Mouse (Mus musculus) thymus, postnatal 10 days (tissue): ENCODE measurements around the gene Alg12.
A peak's percentile ranks its signal among the peaks of the same experiment; 100 is the strongest.

Source experiments
- DNase-seq, 2 experiments: peaks; one replicate each; pipeline ENCODE4 v3.0.0; 2021; ENCODE audit warnings: low spot score in 2 of 2

The Alg12 gene

DNA sequence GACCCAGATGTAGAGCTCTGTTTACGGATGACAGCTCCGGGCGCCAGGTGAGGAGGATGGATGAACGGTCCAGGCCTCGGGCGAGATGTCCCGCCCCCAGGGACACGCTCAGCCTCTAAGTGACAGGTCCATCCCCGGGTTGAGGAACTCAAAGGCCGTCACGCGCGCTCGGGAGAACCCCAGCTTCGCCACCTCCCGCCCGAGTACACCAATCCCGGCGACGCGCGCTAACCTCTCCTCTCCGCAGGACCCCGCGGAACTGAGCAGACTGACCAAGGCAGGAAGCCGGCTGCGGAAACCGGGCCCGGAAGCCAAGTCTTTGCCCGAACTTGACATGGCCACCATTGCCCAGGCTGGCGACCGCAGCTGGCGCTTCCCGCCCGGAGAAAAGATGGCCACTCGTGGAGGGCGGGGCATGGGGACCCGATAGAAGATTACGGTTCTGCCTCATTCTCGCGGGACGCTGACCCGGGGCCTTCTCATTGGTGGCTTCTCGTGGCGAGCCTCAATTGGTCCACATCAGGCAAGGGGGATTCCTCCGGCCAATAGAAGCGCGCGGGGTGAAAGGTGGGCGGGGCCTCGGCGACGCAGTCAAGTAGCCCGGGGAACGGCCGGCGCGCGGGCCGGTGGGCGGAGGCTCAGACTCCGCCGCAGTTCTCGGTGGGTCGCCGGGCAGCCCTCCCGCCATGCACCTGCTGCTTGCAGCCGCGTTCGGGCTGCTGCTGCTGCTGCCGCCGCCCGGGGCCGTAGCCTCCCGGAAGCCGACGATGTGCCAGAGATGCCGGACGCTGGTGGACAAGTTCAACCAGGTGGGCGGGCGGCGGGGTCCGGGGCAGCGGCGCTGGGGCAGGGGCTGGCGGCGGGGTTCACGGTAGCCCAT lies at the start of gene Alg12, which contains the start of gene Creld2:
TSS of gene Alg12 (minus strand) at position 293 of the 880 bp plus-strand sequence.
TSS of gene Creld2 (plus strand) at position 621 of the 880 bp plus-strand sequence.
- peak; percentile 97 to 100 for DNase-seq

DNA sequence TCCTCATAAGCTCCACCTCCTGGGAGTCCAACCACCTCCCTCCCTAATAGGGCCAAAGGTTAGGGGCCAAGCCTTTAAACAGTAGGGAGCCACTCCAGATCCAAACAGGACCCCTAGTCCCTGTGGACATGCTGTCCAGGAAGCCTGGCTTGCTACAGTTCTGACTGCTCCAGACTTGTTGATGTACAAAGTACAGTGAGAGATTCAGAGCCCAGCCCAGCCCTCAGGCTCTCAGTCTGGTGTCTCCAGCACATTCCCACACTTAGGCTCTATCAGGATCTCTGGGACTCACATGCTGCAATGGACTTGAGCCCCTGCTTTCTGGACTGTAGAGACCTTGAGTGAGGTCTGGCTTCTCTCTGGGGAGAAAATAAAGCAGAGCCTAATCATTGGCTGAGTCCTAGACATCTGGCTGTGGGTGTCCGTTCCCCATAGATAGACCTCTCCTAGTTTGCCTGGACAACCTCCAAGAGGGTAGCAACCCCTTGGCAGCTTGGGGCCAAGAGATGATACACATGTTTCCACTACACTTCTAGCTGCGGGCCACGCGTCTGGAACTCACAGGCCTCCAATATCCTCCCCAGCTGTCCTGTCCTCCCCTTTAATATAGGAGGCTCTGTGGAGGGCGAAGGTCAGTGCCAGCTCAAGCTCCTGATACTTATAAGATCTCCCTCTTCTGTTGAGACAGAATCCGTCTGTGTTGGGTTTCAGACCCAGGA lies 49.1 kb upstream of the Alg12 start:
- no peak for DNase-seq

DNA sequence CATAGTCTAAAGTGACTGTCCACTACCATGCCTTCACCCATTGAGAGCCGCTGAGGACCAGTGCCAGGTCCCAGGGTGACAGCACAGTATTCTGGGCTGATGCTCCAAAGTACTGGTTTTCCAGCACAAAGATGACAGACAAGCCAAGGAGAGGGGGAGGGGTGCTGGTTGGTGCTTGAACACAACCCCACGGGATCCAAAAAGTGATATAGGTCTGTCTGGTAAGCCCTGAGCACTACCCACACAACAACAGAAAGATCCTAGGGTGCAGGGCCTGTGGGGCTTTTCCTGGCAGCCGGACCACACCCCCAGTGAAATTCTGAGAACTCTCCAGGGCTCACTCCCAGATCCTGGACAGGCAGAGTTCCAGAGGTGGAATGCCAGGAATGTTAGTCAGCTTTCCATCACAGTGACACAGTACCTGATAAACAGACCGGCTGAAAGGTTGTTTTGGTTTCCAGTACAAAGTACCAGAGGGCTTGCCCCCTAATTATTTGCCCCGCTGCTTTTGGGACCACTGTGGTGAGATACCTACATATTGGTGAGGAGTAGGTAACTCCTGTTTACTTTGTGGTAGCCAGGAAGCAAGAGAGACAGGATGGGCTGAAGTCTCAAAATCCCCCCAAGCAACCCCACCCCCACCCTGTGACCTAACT lies 48.4 kb upstream of the Alg12 start:
- no peak for DNase-seq

DNA sequence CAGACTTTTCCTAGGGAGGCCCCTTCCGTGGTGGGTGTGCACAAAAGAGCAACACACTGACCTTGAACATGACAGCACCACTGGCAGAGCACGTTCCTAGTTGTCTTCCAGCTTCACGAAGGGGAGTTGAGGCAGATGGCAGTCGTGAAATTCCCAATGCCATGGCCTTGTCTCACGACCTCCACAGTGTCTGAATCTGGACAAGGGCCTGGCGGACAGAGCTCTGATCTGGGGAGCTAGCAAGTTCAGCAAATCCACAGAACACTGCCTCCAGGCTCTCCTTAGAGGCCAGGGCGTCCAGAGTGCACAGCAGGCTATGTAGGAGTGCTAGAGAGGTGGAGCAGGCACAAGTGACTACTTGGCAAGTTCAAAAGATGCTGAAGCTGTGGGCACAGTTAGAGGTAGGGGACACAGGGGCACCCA lies 47.8 kb upstream of the Alg12 start:
- no peak for DNase-seq

DNA sequence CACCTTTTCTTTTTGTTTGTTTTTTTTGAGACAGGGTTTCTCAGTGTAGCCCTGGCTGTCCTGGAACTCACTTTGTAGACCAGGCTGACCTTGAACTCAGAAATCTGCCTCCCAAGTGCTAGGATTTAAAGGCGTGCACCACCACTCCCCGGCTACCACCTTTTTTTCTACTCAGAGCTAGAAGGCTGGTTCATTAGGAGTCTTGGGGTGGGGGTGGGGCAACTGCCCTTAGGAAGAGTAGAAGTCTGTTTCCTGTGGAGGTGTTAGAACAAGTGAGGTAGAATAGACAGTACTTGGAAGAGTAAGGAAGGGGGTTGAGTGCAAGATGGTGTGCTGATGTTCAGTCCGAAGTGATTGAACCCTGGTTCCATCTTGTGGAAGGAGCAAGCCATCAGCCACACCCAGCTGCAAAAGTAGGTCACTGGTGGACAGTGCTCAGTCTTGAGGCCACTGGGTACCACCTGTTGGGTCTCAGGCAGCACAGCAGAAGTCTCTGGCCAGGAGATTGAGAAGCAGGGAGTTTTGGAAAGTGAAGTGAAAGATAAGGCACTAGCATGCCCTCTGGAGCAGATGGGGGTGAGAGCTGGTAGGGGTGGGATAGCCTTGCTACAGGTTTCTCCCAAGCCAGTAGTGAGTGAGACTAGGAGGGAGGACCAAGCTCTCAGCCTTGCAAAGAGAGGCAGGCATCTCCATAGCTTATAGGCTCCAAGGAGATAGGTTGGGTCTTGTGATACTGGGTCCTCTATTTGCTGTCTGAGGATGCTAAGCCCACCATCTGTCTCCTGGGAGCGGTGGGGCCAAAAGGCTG lies 47.0 kb upstream of the Alg12 start:
- DNase-seq: no peak

DNA sequence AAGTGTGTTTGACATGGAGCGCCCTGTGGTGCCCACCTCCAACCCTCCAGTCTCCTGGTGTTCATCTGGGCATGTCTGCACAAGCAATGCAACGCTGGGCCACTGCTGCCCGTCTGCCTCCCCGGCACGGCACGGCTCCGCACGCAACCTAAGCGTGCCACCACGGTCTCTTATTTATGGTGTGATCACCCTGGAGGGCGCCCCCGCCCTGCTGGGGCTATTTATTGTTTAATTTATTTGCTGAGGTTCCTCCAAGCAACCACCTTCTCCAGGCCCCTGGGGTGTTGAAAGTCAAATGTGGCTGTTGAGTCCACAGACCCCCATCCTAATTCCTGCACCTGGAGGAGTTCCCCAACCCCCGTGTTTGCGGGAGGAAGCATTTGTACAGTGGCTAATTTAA lies 45.9 kb upstream of the Alg12 start:
- no peak for DNase-seq

DNA sequence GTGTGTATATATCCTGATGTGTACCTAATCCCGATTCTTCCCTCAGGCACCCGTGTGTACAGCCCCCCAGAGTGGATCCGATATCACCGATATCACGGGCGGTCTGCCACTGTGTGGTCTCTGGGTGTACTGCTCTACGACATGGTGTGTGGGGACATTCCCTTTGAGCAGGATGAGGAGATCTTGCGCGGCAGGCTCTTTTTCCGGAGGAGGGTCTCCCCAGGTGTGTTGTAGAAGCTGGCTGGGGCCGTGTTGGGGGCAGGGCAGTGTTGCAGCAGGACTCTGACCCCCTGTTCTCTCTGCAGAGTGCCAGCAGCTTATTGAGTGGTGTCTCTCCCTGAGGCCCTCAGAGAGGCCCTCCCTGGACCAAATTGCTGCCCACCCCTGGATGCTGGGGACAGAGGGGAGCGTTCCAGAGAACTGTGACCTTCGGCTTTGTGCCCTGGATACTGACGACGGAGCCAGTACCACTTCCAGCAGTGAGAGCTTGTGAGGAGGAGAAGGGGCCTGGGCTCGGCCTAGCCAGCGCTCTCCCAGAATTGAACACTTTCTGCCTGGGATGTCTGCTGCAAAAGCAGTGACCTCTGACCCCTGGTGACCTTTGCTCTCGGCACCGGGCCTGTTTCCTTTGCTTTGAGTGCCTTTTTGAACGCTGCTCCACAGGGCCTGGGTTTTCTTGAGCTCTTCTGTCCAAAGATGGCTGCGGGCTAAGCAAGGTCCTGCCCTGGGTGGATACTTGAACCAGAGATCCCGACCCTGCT lies 45.3 kb upstream of the Alg12 start:
- peak in 1 of 2 experiments; percentile 15 for DNase-seq

DNA sequence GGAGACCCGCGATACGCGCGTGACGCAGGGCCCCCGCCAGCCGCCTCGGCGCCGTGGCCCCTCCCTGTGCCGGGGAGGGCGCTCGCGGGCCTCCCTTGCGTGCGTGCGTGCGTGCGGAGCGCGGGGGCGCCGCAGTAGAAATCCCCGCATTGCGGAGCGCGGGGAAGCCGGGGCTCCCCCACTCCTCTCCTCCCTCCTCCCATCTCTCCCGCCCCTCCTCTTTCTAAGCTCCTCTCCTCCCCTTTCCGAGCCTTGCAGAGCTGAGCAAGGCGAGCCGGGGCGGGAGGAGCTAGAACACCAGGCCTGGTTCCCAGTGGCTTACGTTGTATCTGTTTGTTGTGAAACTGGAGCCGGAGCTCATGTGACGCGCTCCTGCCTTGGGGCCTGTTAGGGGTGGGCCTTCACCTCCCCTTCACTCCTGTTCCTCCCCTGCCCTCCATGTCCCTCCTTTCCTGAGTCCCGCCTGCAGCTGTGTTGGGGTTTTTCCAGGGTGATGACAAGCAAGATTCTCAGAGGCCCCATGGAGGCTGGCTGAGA lies 44.6 kb upstream of the Alg12 start:
- peak; percentile 64 to 68 for DNase-seq

DNA sequence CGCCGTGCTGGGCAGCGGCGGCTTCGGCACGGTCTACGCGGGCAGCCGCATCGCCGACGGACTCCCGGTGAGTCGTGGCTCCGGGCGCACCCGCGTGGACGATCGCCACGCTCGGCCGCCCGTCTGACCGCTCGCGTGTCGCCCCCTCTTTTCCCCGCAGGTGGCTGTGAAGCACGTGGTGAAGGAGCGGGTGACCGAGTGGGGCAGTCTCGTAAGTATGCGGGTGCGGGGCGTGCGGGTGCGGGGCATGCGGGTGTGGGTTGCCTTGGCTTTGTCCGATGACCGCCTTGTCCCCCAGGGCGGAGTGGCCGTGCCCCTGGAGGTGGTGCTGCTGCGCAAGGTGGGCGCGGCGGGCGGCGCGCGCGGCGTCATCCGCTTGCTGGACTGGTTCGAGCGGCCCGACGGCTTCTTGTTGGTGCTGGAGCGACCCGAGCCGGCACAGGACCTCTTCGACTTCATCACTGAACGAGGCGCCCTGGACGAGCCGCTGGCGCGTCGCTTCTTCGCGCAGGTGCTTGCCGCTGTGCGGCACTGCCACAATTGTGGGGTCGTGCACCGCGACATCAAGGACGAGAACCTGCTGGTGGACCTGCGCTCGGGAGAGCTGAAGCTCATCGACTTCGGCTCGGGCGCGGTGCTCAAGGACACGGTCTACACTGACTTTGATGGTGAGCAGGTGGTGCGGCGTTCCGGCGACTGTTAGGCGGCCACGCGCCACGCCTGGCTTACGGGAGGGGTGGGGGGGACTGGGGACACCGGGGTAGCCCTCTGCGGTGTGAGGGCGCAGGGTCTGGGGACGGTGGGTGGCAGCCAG lies 44.0 kb upstream of the Alg12 start:
- DNase-seq: peak; percentile 37 to 48

DNA sequence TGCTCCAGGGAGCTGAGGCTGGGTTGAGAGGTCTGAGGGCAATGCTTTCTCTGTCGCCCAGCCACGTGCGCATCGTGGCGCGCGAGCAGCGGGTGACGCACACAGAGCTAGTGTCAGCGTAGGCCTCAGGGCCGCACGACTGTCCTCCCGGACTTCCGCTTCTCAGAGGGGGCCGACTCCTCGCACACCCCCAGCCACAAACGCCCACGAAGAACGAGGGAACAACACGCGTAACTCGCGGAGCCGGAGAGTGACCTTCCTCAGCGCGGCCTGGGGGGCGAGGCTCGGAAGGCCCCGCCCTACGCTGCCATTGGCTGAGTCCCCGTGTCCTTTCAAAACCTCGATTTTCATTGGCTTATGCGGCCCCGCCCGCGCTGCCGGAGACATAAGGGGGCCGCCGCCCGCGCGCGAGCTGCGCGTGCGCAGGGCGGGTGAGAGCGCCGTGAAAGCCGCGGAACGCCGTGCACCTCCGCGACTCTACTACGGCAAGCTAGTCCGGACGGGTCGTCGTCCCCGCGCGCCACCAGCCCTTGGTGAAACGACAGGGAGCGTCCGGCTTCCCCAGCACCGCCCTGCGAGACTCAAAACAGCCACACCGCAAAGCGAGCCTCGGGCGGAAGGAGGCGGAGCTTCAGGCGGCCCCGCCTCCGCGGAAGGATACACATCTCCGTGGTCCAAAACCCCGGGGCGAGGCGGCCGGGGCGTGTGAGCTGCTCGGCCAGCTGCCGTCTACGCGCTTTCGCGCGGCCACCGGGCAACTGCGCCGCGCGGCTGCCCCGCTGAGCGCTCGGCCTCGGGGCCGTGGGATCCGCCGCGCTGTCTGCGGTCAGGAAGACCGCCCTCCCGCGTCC lies 42.9 kb upstream of the Alg12 start, which contains the start of gene Pim3:
TSS of gene Pim3 (plus strand) at position 415 of the 851 bp plus-strand sequence.
- DNase-seq: peak; percentile 91 to 95

DNA sequence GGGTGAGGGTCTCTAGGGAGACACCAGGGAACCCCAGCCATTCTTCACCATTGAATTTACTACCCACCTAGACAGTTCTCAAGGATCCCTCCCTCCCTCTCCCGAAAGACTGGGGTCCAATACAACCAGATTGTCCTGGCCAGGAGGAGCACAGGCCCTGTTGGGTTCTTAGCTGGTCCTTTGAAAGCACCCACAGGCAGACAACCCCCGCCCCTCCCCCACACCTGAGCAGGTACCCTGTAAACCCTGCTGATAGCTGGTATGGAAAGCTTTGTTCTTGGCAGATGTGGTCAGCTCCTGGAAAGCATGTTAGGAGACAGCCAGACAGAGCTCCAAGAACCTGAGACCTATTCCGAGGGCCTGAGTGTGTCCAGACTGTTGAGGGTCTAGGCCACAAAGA lies 41.7 kb upstream of the Alg12 start:
- DNase-seq: peak in 1 of 2 experiments; percentile 19

DNA sequence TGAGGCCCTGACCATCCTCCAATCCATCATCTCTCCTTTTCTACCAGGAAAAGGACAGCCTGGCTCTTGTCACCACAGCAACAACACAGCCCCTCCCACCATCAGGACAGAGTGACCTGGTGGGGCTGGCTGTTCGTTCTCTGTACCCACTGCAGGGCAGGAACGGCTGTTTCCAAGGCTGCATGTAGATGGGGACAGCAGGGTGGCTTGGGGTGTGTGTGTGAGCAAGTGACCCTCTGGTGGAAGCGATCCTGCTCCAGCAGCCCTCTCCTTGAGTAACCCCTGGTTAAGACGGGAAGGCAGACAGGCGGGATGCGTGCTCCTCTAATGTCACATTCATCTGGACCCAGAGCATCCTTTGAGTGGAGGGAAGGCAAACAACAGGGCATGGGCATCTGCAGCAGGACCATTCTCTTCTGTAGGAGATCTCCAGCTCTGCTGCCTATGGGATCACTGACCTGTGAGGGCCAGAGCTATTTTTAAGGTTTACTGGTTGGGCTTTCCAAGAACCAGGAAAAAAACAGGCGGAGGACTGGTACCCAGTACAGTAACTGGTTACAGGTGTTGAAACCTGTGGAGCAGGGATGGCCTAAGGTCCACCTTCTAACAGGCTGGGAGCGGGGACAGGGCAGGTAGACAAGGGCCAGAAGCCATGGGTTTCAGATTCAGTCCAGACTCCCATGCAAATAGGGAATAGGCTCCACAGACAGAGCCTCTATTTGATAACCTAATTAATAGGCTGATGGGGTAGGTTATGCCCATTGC lies 40.3 kb upstream of the Alg12 start:
- no peak for DNase-seq

DNA sequence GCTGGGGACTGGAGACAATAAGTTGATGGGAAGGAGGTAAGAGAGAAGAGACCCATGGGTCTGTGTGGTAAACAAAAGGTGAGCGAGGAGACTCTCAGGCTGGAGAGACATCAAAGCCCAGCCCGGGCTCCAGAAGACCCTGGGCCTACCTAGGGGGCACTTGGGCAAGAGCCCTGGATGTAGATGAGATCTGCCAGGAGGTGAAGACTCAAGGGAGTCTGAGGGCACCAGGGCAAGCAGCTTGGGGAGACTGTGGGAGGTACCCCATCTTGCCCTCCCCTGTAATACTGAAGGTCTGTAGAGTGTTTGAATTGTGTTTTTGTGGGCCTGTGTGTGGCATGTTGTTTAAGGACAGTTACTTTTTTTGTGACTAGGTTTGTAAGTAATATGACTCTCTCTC lies 39.6 kb upstream of the Alg12 start:
- DNase-seq: no peak

DNA sequence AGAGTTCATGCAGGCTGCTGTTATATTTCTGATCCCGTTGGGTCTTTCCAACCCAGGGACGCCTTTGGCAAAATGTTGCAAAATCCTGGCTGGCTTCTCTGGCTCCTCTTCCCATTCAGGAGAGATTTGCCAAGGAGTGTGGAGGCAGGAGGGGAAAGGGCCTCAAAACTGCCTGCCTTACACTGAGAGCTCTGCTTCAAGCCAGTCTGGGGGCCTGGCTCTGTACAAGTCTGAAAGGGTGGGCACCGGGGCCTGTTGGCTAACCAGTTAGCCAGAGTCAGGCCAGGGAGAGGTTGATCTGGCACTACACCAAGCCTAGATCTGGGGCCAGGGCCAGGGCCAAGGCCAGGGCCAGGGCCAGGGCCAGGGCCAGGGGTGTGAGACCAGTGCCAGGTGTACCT lies 39.0 kb upstream of the Alg12 start:
- no peak for DNase-seq

DNA sequence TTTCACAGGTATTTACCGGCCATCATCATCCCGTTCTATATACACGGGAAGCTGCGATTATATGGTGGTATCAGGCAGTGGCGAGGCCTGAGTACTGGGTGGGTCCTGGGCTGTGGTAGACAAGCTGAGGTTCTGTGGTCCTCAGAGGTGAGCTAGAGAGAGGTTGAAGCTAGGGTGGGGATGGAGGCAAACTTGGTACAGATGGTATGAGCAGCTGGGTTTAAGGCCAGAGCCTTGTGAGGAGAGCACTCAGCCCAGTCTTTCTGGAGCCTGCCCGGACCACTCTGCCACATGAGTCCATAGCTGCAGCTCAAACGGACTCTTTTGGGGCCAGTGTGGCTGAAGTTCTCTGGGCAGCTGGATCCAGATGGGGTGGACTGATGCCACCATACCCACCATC lies 38.2 kb upstream of the Alg12 start:
- DNase-seq: no peak

DNA sequence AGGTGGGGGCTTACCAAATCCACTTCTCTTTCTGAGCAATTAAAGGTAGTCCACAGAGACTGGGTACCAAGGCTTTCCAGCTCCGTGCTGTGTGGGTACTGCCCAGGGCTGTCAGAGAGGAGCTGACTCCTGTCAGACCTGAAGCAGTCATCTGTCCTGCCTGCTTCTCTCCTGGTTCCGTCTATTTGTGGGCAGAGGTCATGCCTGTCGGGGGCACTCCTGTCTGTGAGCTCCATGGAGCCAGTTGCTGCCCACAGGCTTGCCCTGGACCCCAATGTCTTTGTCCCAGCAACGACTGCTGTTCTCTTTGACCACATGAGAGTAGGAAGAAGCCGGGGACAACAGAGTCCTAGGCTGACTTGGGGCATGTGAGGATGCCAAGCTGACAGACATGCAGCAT lies 37.5 kb upstream of the Alg12 start:
- no peak for DNase-seq

DNA sequence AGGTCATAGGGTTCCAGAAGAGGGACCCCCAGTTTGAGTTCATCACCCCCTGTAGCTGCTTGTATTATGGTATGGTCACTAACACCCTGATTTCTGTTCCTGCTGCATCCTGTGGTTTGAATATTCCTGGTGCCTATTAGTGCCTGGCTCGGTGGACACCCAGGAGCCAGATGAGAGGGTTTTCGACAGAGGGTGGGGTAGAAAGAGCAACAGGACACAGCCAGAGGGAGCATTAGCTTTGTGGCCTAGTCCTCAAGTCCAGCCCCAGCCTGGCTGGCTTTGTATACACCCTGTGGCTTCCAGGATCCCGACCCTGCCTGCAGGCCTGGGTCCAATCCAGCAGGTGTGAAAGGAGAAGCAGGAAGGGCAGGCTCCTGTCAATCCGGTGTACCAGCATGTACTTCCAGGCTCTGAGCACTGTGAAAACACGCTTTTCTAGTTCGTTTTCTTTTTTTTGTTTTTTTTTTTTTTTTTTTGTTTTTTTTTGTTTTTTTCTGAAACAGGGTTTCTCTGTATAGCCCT lies 36.8 kb upstream of the Alg12 start:
- DNase-seq: no peak
